Mouse (Mus musculus): ENCODE results near the gene Tmtc2.
A peak's percentile ranks its signal among the peaks of the same experiment; 100 is the strongest.

Tmtc2 gene

GRCm38 (mm10) chr10:105297560-105297959, 276.7 kb downstream of the Tmtc2 start:
- DNase-seq (ENCODE audit: low spot score in 2 of 2), result no peak

GRCm38 (mm10) chr10:105292961-105293360, 281.3 kb downstream of the Tmtc2 start:
- DNase-seq (ENCODE audit: low spot score in 2 of 2), result no peak

- DNase-seq (ENCODE audit: low spot score in 2 of 2), result no peak
These were observed 285.8 kb downstream of the Tmtc2 start for GRCm38 (mm10) chr10:105288472-105288871.

- DNase-seq (ENCODE audit: low spot score in 2 of 2), result no peak
These were observed 286.7 kb downstream of the Tmtc2 start for GRCm38 (mm10) chr10:105287575-105287974.

- no peak for DNase-seq (ENCODE audit: low spot score in 2 of 2)
These were observed 287.2 kb downstream of the Tmtc2 start for GRCm38 (mm10) chr10:105287064-105287463.

GRCm38 (mm10) chr10:105286221-105286620, 288.0 kb downstream of the Tmtc2 start:
- peak in 1 of 2 experiments; percentile 28 for DNase-seq (ENCODE audit: low spot score in 2 of 2)

GRCm38 (mm10) chr10:105284171-105284570, 290.1 kb downstream of the Tmtc2 start:
- peak in 1 of 2 experiments; percentile 24 for DNase-seq (ENCODE audit: low spot score in 2 of 2)

GRCm38 (mm10) chr10:105280933-105281332, 293.3 kb downstream of the Tmtc2 start:
- DNase-seq (ENCODE audit: low spot score in 2 of 2), result no peak

- DNase-seq (ENCODE audit: low spot score in 2 of 2), result no peak
These were observed 314.2 kb downstream of the Tmtc2 start for GRCm38 (mm10) chr10:105260053-105260452.

GRCm38 (mm10) chr10:105238291-105238690, 336.0 kb downstream of the Tmtc2 start:
- peak in 1 of 2 experiments; percentile 58 for DNase-seq (ENCODE audit: low spot score in 2 of 2)

GRCm38 (mm10) chr10:105232864-105233263, 341.4 kb downstream of the Tmtc2 start:
- DNase-seq (ENCODE audit: low spot score in 2 of 2), result no peak

- no peak for DNase-seq (ENCODE audit: low spot score in 2 of 2)
These were observed 343.8 kb downstream of the Tmtc2 start for GRCm38 (mm10) chr10:105230416-105230815.

GRCm38 (mm10) chr10:105228623-105229022, 345.6 kb downstream of the Tmtc2 start:
- no peak for DNase-seq (ENCODE audit: low spot score in 2 of 2)

GRCm38 (mm10) chr10:105227631-105228030, 346.6 kb downstream of the Tmtc2 start:
- DNase-seq (ENCODE audit: low spot score in 2 of 2), result no peak

GRCm38 (mm10) chr10:105225714-105226113, 348.5 kb downstream of the Tmtc2 start:
- DNase-seq (ENCODE audit: low spot score in 2 of 2), result no peak

- DNase-seq (ENCODE audit: low spot score in 2 of 2), result no peak
These were observed 351.3 kb downstream of the Tmtc2 start for GRCm38 (mm10) chr10:105222904-105223303.

- DNase-seq (ENCODE audit: low spot score in 2 of 2), result no peak
These were observed 372.8 kb downstream of the Tmtc2 start for GRCm38 (mm10) chr10:105201491-105201890.

- DNase-seq (ENCODE audit: low spot score in 2 of 2), result no peak
These were observed 373.6 kb downstream of the Tmtc2 start for GRCm38 (mm10) chr10:105200678-105201077.

GRCm38 (mm10) chr10:105200092-105200491, 374.2 kb downstream of the Tmtc2 start:
- no peak for DNase-seq (ENCODE audit: low spot score in 2 of 2)

- no peak for DNase-seq (ENCODE audit: low spot score in 2 of 2)
These were observed 374.7 kb downstream of the Tmtc2 start for GRCm38 (mm10) chr10:105199515-105199914.

GRCm38 (mm10) chr10:105195377-105195776, 378.9 kb downstream of the Tmtc2 start:
- no peak for DNase-seq (ENCODE audit: low spot score in 2 of 2)

- DNase-seq (ENCODE audit: low spot score in 2 of 2), result no peak
These were observed 380.3 kb downstream of the Tmtc2 start for GRCm38 (mm10) chr10:105193756-105194460.

- peak in 1 of 2 experiments; percentile 25 for DNase-seq (ENCODE audit: low spot score in 2 of 2)
These were observed 382.2 kb downstream of the Tmtc2 start for GRCm38 (mm10) chr10:105192071-105192470.

GRCm38 (mm10) chr10:105189746-105190145, 384.5 kb downstream of the Tmtc2 start:
- DNase-seq (ENCODE audit: low spot score in 2 of 2), result no peak
